Mouse (Mus musculus) liver, embryonic 12.5 days (tissue): ENCODE data around the gene Mtch1. TPM values are rescaled to one million over a fixed set of nuclear protein-coding genes. Genes with fewer than 3 reads are reported as not detected.

Experiments used
- ATAC-seq: fragments of 200-750 bp; cut with Nextera tagmentation; 2 replicates; pipeline ENCODE4 v1.8.0; 2017; ENCODE audit warnings: moderate number of reproducible peaks, mild to moderate bottlenecking, moderate library complexity
- H3K27ac ChIP-seq: fragments of 300-500 bp; sonication (generic); 2 replicates; pipeline ENCODE4 v1.5.1; 2016; ENCODE audit warnings: mild to moderate bottlenecking
- H3K27me3 ChIP-seq: fragments of 300-500 bp; sonication (generic); replicated peaks from 2 replicates; pipeline ENCODE4 v1.6.1; 2016; ENCODE audit warnings: mild to moderate bottlenecking, moderate library complexity
- H3K36me3 ChIP-seq: fragments of 300-500 bp; sonication (generic); 2 replicates; pipeline ENCODE4 v1.6.1; 2016; ENCODE audit warnings: mild to moderate bottlenecking, moderate library complexity
- H3K4me1 ChIP-seq: fragments of 300-500 bp; sonication (generic); 2 replicates; pipeline ENCODE4 v1.6.1; 2016
- H3K4me2 ChIP-seq: fragments of 300-500 bp; sonication (generic); 2 replicates; pipeline ENCODE4 v1.6.1; 2016; ENCODE audit warnings: mild to moderate bottlenecking, moderate library complexity
- H3K4me3 ChIP-seq: fragments of 300-500 bp; sonication (generic); 2 replicates; pipeline ENCODE4 v1.5.1; 2016; ENCODE audit warnings: mild to moderate bottlenecking, moderate library complexity
- H3K9ac ChIP-seq: fragments of 300-500 bp; sonication (generic); 2 replicates; pipeline ENCODE4 v1.6.1; 2016; ENCODE audit warnings: mild to moderate bottlenecking, moderate library complexity
- H3K9me3 ChIP-seq: fragments of 300-500 bp; sonication (generic); replicated peaks from 2 replicates; pipeline ENCODE4 v1.6.1; 2016; ENCODE audit warnings: mild to moderate bottlenecking, moderate library complexity
- WGBS: fragments of 180-500 bp; shearing (Covaris S2); methylation state at CpG from one replicate; pipeline ENCODE4 v1.1.7; 2016; ENCODE audit not compliant: insufficient replicate concordance; 5-methylcytosine and 5-hydroxymethylcytosine counted together
- polyA plus RNA-seq: library from polyadenylated mRNA; unstranded; fragments of >200 nt; fragmentation: Nextera tagmentation; extraction: Ambion mirVana; gene quantifications from 2 replicates; pipeline ENCODE4 v1.2.1, GENCODE M21; 2016

The Mtch1 gene
- polyA plus RNA-seq, 1 experiment from 2014 or later = 107 TPM

DNA sequence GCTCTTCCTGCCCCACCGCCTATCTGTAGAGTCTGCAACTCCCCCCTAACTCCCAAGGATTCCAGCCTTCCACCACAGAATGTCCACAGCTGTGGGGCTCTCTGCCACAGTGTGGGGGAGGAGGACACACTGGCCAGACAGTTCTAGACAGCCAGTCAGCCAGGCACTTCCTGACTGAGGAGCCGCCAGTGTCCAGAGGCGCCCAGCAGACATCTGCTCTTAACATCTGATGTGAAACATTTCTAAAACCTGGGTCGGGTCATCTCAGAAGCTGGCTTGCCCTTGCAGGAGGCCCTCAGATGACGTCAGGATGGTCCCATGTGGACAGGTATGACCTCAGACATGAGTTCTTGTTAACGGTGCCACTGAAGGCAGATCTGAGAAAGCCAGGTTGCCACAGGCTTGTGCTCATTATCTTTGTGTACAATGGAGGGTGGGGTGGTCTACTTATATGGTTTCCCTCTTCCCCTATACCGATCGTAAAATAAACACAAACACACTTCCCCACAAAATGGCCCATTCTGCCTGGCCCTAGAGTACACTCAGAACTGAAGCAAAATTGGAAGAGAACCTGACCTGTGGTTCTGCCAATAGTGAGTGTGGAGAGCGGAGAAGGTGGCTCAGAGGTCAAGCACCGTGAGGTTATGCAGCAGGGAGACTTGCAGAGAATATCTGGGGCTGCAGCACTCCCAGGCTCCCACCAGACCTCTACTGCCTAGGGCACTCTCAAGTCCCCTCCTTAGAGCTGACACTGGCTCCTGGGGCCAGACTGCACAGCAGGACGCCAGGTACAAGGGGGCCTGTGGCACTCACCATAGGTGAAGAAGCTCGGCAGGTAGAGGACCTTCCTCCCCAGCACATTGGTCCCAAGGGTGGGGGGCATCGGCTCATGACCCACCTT, 5.5 kb downstream of the Mtch1 start:
- Histone ChIP-seq H3K27ac (peak overlapping the region; percentile 66), H3K9me3 (no peaks in the 10 kb centered on the region), H3K27me3 (no peaks in the 10 kb centered on the region), H3K4me1 (peaks cover 62% of the 10 kb centered on the region), H3K4me3 (no peak overlapping the region), H3K4me2 (peak overlapping the region; percentile 35), H3K36me3 (peaks cover 65% of the 10 kb centered on the region), H3K9ac (no peak overlapping the region)
- WGBS = 36% methylated on average over 13 of the region's 13 CpGs
- peak; percentile 48 for ATAC-seq

DNA sequence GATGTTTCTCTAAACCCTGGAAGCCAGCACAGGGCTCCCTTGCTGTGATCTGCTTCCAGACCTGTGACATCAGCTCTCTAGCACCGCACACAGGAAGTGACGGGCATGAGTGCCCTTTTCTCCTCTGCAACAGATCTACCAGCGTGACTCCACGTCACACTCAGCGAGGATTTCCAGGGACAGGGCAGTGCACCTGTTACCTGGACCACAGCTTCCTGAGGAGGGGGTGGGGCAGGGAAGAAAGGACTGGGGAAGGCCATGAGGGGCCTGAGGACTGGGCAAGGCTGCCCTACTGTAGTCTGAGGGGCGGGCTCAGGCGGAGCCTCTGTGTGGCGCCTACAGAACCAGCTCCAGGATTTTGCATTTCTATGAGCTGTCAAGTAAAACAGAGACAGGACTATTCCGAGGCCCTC, 6.1 kb downstream of the Mtch1 start:
- H3K4me1 ChIP-seq = peaks cover 55% of the 10 kb centered on the region
- peak; percentile 33; the same call in 1 of the 2 replicates for ATAC-seq
- H3K9me3 ChIP-seq = no peaks in the 10 kb centered on the region
- peaks cover 72% of the 10 kb centered on the region for H3K36me3 ChIP-seq
- 43% methylated on average over 9 of the region's 9 CpGs for WGBS
- peak overlapping the region; percentile 66 for H3K27ac ChIP-seq
- H3K9ac ChIP-seq = no peak overlapping the region
- no peak overlapping the region for H3K4me3 ChIP-seq
- H3K4me2 ChIP-seq = peak overlapping the region; percentile 35
- no peaks in the 10 kb centered on the region for H3K27me3 ChIP-seq

- Histone ChIP-seq H3K36me3 (peaks cover 81% of the 10 kb centered on the region), H3K4me3 (no peak overlapping the region), H3K27me3 (no peaks in the 10 kb centered on the region), H3K27ac (0 out of 2 replicates have a peak overlapping the region, but pooled peaks have one; percentile 6), H3K9ac (no peak overlapping the region), H3K4me1 (peaks cover 45% of the 10 kb centered on the region), H3K4me2 (no peak overlapping the region), H3K9me3 (no peaks in the 10 kb centered on the region)
- no peak for ATAC-seq
- 75% methylated on average over 18 of the region's 18 CpGs for WGBS
These were observed 7.1 kb downstream of the Mtch1 start for GRCm38 (mm10) chr17:29340406-29341261.

DNA sequence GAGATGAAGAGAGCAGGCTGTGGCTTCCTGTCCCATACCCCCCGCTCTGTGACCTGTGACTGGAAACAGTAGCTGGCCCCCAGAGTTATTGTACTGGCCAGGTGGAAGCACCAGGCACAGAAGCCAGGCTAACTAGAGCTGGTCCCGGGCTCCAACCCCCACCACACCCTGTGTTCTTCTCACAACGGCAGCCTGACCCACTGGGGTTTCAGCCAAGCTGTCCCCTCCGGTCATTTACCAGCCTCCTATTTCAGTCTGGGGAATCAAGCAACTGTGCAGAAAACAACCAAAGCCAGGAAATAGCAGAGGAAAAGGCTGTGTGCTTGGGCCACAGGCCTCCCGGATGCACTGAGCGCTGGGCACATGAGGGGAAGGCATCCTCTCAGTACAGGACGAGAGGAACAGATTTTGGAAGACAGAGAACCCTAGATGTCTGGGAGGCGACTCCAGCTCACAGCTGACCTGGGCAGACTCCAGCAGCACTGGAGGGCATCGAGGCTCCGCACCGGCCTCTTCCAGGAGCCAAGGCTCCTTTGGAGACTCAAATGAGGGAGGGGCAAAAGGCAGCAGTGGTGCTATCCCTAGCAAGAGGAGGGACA, 8.5 kb downstream of the Mtch1 start:
- Histone ChIP-seq H3K4me1 (peaks cover 39% of the 10 kb centered on the region), H3K9ac (no peak overlapping the region), H3K4me3 (no peak overlapping the region), H3K27ac (0 out of 2 replicates have a peak overlapping the region, but pooled peaks have one; percentile 8), H3K36me3 (peaks cover 84% of the 10 kb centered on the region), H3K27me3 (no peaks in the 10 kb centered on the region), H3K9me3 (no peaks in the 10 kb centered on the region), H3K4me2 (no peak overlapping the region)
- no peak for ATAC-seq
- 80% methylated on average over 11 of the region's 11 CpGs for WGBS

DNA sequence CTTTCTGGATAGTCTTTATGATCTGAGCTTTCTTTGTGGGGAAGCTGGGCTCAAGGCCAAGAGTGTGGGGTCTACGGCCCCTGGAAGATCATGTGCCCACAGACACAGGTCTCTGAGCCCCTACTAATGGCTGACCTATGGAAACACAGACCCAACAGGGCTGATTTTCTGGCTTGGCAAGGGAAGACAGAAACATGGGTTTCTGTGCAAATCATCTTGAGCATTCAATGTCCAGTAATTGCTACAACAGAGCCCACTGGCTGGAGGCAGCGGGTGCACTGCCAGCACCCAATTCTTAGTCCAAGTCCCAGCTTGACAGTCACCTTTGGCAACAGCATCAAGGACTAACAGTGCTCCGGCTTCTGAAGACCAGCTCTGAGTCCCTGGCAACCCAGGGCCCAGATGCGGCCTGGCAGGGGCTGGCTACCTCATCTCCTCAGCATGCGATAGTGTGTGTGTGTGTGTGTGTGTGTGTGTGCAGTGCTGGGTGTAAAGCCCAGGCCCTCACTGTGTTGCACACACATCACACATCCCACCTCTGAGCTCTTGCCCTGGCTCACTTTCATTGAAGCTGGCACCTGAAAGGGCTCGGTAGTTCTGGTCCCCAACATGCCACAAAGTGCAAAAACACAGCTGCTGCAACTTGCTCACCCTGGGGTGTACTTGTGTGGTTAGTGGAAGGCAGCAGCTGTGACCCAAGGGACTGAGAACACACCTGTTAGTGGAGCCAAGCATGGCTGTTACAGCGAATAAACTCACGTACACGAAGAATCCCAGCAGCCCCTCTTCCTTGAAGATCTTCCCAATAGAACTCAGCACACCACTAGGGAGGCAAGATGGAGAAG, 9.5 kb downstream of the Mtch1 start:
- Histone ChIP-seq H3K27ac (no peak overlapping the region), H3K4me2 (no peak overlapping the region), H3K4me1 (peaks cover 29% of the 10 kb centered on the region), H3K4me3 (no peak overlapping the region), H3K9me3 (no peaks in the 10 kb centered on the region), H3K27me3 (no peaks in the 10 kb centered on the region), H3K9ac (no peak overlapping the region), H3K36me3 (peaks cover 84% of the 10 kb centered on the region)
- 88% methylated on average over 9 of the region's 9 CpGs for WGBS
- no peak for ATAC-seq

DNA sequence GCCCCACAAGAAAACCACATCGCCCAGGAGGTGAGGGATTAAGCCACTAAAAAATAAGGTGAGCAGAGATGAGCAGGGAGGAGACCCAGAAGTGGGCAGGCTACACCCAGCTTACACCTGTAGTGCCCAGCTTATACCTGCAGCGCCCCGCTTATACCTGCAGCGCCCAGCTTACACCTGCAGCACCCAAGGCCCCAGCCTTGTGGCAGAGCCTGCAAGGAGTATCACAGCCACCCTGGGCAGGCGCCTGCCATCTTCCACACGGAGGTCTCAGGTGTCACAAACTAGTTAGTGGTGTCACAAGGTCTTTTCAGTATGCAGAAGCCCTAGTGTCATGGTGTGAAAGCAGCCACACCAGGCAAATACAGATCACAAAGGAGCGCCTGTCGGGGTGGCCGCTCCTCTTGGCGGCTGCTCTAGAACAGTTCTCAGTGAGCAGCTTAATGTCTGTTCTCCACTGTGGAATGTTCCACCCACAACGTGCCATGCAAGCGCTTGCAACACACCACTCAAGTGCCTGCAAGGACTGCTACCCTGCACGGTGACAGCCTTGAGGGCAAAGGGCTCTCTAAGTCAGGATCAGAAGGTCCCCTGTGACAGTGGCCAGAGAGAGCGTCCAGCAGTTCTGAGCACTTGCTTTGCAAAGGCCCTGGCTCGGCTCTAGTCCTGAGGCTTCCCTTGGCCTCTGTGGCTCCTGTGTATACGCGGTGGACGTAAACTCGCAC, 11.3 kb downstream of the Mtch1 start:
- Histone ChIP-seq H3K9ac (no peak overlapping the region), H3K27ac (no peak overlapping the region), H3K4me1 (peaks cover 11% of the 10 kb centered on the region), H3K4me3 (no peak overlapping the region), H3K27me3 (no peaks in the 10 kb centered on the region), H3K36me3 (peaks cover 94% of the 10 kb centered on the region), H3K9me3 (no peaks in the 10 kb centered on the region), H3K4me2 (no peak overlapping the region)
- WGBS = 85% methylated on average over 19 of the region's 19 CpGs
- no peak for ATAC-seq

- ATAC-seq = no peak
- Histone ChIP-seq H3K4me1 (peaks cover 9% of the 10 kb centered on the region; the same call in 1 of the 2 replicates), H3K9ac (no peak overlapping the region), H3K36me3 (peaks cover 62% of the 10 kb centered on the region), H3K9me3 (no peaks in the 10 kb centered on the region), H3K27ac (no peak overlapping the region), H3K4me3 (no peak overlapping the region), H3K27me3 (peaks cover 8% of the 10 kb centered on the region), H3K4me2 (no peak overlapping the region)
- WGBS = 76% methylated on average over 4 of the region's 4 CpGs
These were observed 15.5 kb downstream of the Mtch1 start for GRCm38 (mm10) chr17:29332186-29332685.

- WGBS = 44% methylated on average over 5 of the region's 5 CpGs
- H3K27me3 ChIP-seq = peaks cover 22% of the 10 kb centered on the region
- peaks cover 18% of the 10 kb centered on the region; the same call in 1 of the 2 replicates for H3K4me1 ChIP-seq
- no peak overlapping the region for H3K4me2 ChIP-seq
- H3K9ac ChIP-seq = no peak overlapping the region
- H3K36me3 ChIP-seq = peaks cover 48% of the 10 kb centered on the region
- no peak overlapping the region for H3K27ac ChIP-seq
- H3K4me3 ChIP-seq = no peak overlapping the region
- no peaks in the 10 kb centered on the region for H3K9me3 ChIP-seq
- ATAC-seq = no peak
These were observed 16.9 kb downstream of the Mtch1 start for GRCm38 (mm10) chr17:29330671-29331410.

- Histone ChIP-seq H3K27me3 (peaks cover 25% of the 10 kb centered on the region), H3K4me2 (no peak overlapping the region), H3K27ac (no peak overlapping the region), H3K4me1 (peaks cover 18% of the 10 kb centered on the region; the same call in 1 of the 2 replicates), H3K9me3 (no peaks in the 10 kb centered on the region), H3K36me3 (peaks cover 41% of the 10 kb centered on the region), H3K4me3 (no peak overlapping the region), H3K9ac (no peak overlapping the region)
- WGBS = 81% methylated on average over 3 of the region's 3 CpGs
- no peak for ATAC-seq
These were observed 17.5 kb downstream of the Mtch1 start for GRCm38 (mm10) chr17:29330221-29330620.

GRCm38 (mm10) chr17:29327691-29328090, 20.0 kb downstream of the Mtch1 start:
- Histone ChIP-seq H3K4me1 (peaks cover 24% of the 10 kb centered on the region), H3K27ac (no peak overlapping the region), H3K4me3 (no peak overlapping the region), H3K9me3 (no peaks in the 10 kb centered on the region), H3K4me2 (no peak overlapping the region), H3K36me3 (peaks cover 20% of the 10 kb centered on the region), H3K9ac (no peak overlapping the region), H3K27me3 (peaks cover 34% of the 10 kb centered on the region)
- ATAC-seq = no peak
- WGBS = 84% methylated on average over 9 of the region's 9 CpGs
